Mouse (Mus musculus) forebrain, postnatal 0 days (tissue): ENCODE results near the gene Nrxn3. TPM values are rescaled to one million over a fixed set of nuclear protein-coding genes. Genes with fewer than 3 reads are reported as not detected.
A peak's percentile ranks its signal among the peaks of the same experiment; 100 is the strongest.

ENCODE experiments used
- ATAC-seq: fragments of 200-750 bp; cut with Nextera tagmentation; 2 replicates; pipeline ENCODE4 v1.8.0; 2017; ENCODE audit warnings: mild to moderate bottlenecking, moderate library complexity
- DNase-seq: peaks from one replicate; pipeline ENCODE4 v3.0.0-alpha.2; 2015
- H3K27ac ChIP-seq: fragments of 300-500 bp; sonication (generic); 2 replicates; pipeline ENCODE4 v1.5.1; 2014; ENCODE audit warnings: low read depth, mild to moderate bottlenecking, antibody characterized with exemption, low read length, moderate library complexity, mixed read lengths
- H3K27me3 ChIP-seq: fragments of 300-500 bp; sonication (generic); 2 replicates; pipeline ENCODE4 v1.6.1; 2014; ENCODE audit warnings: mild to moderate bottlenecking, low read length, mixed read lengths; ENCODE audit not compliant: insufficient read depth
- H3K36me3 ChIP-seq: fragments of 300-500 bp; sonication (generic); 2 replicates; pipeline ENCODE4 v1.6.1; 2014; ENCODE audit warnings: mild to moderate bottlenecking, moderate library complexity; ENCODE audit not compliant: insufficient read depth
- H3K4me1 ChIP-seq: fragments of 300-500 bp; sonication (generic); 2 replicates; pipeline ENCODE4 v1.6.1; 2014; ENCODE audit warnings: antibody characterized with exemption; ENCODE audit not compliant: insufficient read depth
- H3K4me2 ChIP-seq: fragments of 300-500 bp; sonication (generic); 2 replicates; pipeline ENCODE4 v1.6.1; 2014; ENCODE audit warnings: low read depth, mild to moderate bottlenecking, moderate library complexity
- H3K4me3 ChIP-seq: fragments of 300-500 bp; sonication (generic); 2 replicates; pipeline ENCODE4 v1.5.1; 2014; ENCODE audit warnings: low read depth, low read length, mixed read lengths
- H3K9ac ChIP-seq: fragments of 300-500 bp; sonication (generic); 2 replicates; pipeline ENCODE4 v1.6.1; 2014; ENCODE audit warnings: mild to moderate bottlenecking
- H3K9me3 ChIP-seq: fragments of 300-500 bp; sonication (generic); 2 replicates; pipeline ENCODE4 v1.6.1; 2016; ENCODE audit warnings: low read length
- CTCF ChIP-seq: sonication (generic); IDR thresholded peaks from 2 replicates; pipeline ENCODE4 v1.5.1; 2016; ENCODE audit warnings: antibody characterized with exemption, control low read depth, low read depth
- WGBS: fragments of 180-500 bp; shearing (Covaris S2); extraction: QIAGEN DNeasy Blood & Tissue Kit; methylation state at CpG from one replicate; pipeline ENCODE4 v1.1.7; 2014; 5-methylcytosine and 5-hydroxymethylcytosine counted together
- polyA plus RNA-seq: library from polyadenylated mRNA; unstranded; fragments of >200 nt; fragmentation: Nextera tagmentation; extraction: Ambion mirVana; gene quantifications from 2 replicates; pipeline ENCODE4 v1.2.1, GENCODE M21; 2015
- total RNA-seq: library from RNA; depleted of rRNA; stranded (reverse); fragments of >200 nt; gene quantifications from 2 replicates; pipeline ENCODE4 v1.2.3, GENCODE M21; 2014

Gene Nrxn3
- total and polyA plus RNA-seq, 2 experiments from 2014 or later: 59.9 to 94.6 TPM

DNA sequence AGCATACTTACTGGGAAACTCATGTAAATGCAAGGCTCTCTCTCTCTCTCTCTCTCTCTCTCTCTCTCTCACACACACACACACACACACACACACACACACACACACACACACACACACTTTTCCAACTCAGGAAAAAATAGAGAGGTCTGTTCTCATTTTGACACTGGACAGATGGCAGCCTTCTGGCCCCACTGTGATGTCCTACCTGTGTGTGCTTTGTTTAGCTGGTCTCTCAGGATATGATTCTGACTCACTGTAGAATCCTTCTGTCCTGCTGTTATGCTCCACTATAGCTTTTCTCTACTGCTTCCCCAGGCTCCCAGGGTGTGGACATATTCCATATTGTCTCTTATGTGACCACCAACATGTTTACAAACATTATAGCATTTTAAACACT lies 1363.2 kb downstream of the Nrxn3 start:
- no peak for TF ChIP-seq CTCF
- no peak overlapping the region for H3K4me2 ChIP-seq
- H3K36me3 ChIP-seq: no peaks in the 10 kb centered on the region
- DNase-seq (no peak), ATAC-seq (no peak)
- no peak overlapping the region for H3K9ac ChIP-seq
- H3K9me3 ChIP-seq: no peaks in the 10 kb centered on the region
- no peaks in the 10 kb centered on the region for H3K4me1 ChIP-seq
- no peak overlapping the region for H3K27ac ChIP-seq
- H3K27me3 ChIP-seq: no peaks in the 10 kb centered on the region
- no peak overlapping the region for H3K4me3 ChIP-seq

- 82% methylated on average over 1 of the region's 1 CpGs for WGBS
- Histone ChIP-seq H3K27me3 (no peaks in the 10 kb centered on the region), H3K9ac (no peak overlapping the region), H3K4me1 (no peaks in the 10 kb centered on the region), H3K4me2 (no peak overlapping the region), H3K27ac (no peak overlapping the region), H3K9me3 (no peaks in the 10 kb centered on the region), H3K36me3 (no peaks in the 10 kb centered on the region), H3K4me3 (no peak overlapping the region)
- DNase-seq: no peak
- TF ChIP-seq CTCF: no peak
- ATAC-seq: no peak
Measured at GRCm38 (mm10) chr12:90095754-90096153, 1373.1 kb downstream of the Nrxn3 start.

DNA sequence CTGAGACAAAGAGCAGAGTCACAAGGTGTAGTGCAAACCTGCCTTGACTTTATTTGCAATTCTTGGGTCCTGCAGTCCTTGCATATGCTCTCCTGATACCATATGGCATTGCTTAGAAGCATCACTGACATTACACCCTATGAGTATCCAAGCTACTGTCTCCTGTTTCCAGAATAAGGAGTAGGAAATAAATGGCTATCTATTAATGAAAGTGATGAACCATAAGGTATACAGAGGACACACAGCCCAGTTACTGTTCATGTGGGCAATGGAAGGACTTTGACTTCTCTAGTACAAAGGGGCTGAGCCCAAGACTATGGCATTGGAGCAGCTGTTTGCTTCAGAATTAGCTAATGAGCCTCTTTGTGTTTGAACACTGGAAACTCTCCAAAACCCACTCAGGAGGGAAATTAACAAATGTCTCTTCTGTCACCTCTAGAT lies 1390.7 kb downstream of the Nrxn3 start:
- Histone ChIP-seq H3K27ac (no peak overlapping the region), H3K4me1 (no peaks in the 10 kb centered on the region), H3K4me2 (no peak overlapping the region), H3K9ac (no peak overlapping the region), H3K27me3 (no peaks in the 10 kb centered on the region), H3K36me3 (no peaks in the 10 kb centered on the region), H3K9me3 (no peaks in the 10 kb centered on the region), H3K4me3 (no peak overlapping the region)
- TF ChIP-seq CTCF: no peak
- DNase-seq (peak; percentile 38), ATAC-seq (peak; percentile 51; the same call in 1 of the 2 replicates)

DNA sequence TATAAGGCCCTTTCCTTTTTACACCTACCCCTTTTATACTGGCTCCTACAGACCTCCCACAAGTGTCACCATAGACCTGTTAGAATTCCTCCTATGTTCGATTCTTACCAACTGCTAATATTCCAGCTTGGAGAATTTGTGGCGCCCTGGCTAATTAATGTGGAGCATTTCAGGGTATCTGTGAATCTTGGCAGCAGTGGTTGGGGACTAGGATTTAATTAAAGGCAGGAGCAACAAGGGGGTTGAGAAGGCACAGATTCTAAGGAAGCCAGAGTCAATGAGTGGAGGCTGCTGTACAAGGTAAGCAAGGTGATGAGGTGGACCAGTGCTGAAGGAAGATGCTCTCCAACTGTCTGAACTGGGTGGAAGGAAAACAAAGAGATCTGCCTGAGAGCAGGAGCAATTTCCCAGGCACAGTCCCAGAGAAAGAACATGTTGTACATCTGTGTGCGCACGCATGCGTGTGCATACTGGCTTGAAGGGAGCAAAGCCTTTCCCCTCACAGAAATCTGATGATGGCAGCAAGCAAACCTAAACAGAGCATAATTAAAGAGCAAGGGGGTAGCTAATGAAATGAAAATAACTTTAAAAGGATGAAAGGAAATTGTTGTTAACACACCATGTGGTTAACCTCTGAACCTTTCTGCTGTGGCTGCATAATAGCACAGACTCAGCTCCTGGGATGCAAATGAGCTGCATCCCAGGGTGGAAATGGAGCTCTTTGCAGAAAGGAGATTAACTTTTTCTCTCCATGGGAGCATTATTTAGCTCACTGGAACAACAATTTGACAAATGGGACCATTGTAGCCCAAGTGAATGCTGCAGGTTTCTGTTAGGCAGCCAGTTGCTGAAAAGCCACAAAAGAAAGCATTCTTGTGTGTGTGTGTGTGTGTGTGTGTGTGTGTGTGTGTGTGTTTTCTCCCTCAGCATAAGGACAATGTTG lies 1409.5 kb downstream of the Nrxn3 start:
- TF ChIP-seq CTCF: no peak
- Histone ChIP-seq H3K9ac (no peak overlapping the region), H3K27me3 (no peaks in the 10 kb centered on the region), H3K36me3 (no peaks in the 10 kb centered on the region), H3K4me2 (no peak overlapping the region), H3K4me1 (peaks cover 6% of the 10 kb centered on the region; the same call in 1 of the 2 replicates), H3K9me3 (no peaks in the 10 kb centered on the region), H3K27ac (no peak overlapping the region), H3K4me3 (no peak overlapping the region)
- DNase-seq: peak; percentile 51
- 13% methylated on average over 5 of the region's 5 CpGs for WGBS
- peak; percentile 86 for ATAC-seq

DNA sequence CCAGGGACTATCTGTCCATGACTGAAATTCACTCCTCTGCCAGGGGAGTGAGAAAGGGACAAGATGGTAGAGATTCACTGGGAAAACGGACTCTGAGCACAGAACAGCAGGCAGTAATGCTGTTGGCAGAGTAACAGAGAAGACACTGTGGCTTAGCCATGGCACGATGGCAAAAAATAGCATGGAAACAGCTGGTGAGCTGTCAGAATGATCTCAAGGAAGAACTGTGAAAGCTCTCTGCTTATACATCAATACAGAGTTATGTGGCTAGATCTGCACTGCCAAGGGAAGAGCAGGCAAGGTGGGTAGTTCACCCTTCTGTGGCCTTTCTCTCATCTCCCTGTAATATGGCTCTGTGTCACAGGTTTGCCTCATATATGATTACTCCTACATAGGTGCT lies 1419.3 kb downstream of the Nrxn3 start:
- DNase-seq: peak; percentile 57
- H3K27me3 ChIP-seq: no peaks in the 10 kb centered on the region
- H3K27ac ChIP-seq: no peak overlapping the region
- no peak overlapping the region for H3K4me3 ChIP-seq
- WGBS: 43% methylated on average over 2 of the region's 2 CpGs
- no peaks in the 10 kb centered on the region for H3K36me3 ChIP-seq
- no peaks in the 10 kb centered on the region for H3K9me3 ChIP-seq
- H3K4me1 ChIP-seq: no peaks in the 10 kb centered on the region
- no peak for TF ChIP-seq CTCF
- H3K4me2 ChIP-seq: no peak overlapping the region
- H3K9ac ChIP-seq: no peak overlapping the region
- ATAC-seq: peak; percentile 86

- no peaks in the 10 kb centered on the region for H3K27me3 ChIP-seq
- H3K4me1 ChIP-seq: no peaks in the 10 kb centered on the region
- H3K4me3 ChIP-seq: no peak overlapping the region
- peak; percentile 21; the same call in 1 of the 2 replicates for ATAC-seq
- no peak overlapping the region for H3K9ac ChIP-seq
- 63% methylated on average over 3 of the region's 3 CpGs for WGBS
- no peak for TF ChIP-seq CTCF
- H3K4me2 ChIP-seq: no peak overlapping the region
- H3K36me3 ChIP-seq: no peaks in the 10 kb centered on the region
- no peaks in the 10 kb centered on the region for H3K9me3 ChIP-seq
- DNase-seq: peak; percentile 15
- H3K27ac ChIP-seq: no peak overlapping the region
Measured at GRCm38 (mm10) chr12:90144247-90144646, 1421.6 kb downstream of the Nrxn3 start.

DNA sequence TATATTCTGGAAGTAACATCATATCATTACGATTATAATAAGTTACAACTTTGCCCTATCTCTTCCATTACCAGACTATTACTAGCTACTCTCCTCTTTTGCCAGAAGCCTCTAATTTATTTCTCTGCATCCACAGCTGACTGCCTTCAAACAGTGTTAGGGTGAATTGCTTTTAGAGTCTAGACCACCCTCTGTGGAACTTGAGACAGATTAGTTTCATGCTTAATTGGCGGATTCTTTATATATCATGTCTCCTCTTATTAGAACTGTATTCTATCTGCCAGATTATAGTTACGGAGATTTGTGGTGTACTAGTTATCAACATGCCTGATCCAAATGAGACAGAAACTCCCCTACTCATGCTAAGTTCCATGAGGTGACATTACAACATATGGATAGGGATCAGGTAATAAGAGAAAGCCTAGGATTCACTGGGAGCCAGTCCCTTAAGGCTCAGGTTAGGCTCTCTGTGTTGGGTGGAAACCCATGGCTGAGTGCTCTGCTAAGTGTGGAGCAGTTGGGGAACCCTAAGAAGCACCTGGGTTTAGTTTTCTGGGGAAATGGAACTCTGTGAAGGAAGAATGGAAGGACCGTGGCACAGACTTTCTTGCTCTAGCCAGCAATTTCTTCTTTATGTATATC lies 1435.6 kb downstream of the Nrxn3 start:
- WGBS: 85% methylated on average over 4 of the region's 4 CpGs
- no peaks in the 10 kb centered on the region for H3K36me3 ChIP-seq

More for the DNA sequence above, 1435.6 kb downstream of the Nrxn3 start:
- DNase-seq: no peak
- Histone ChIP-seq H3K4me1 (no peaks in the 10 kb centered on the region), H3K9me3 (no peaks in the 10 kb centered on the region), H3K27ac (no peak overlapping the region), H3K4me2 (no peak overlapping the region), H3K27me3 (no peaks in the 10 kb centered on the region), H3K9ac (no peak overlapping the region), H3K4me3 (no peak overlapping the region)
- TF ChIP-seq CTCF: no peak
- no peak for ATAC-seq
